Mouse (Mus musculus) embryonic facial prominence, embryonic 14.5 days (tissue): ENCODE data around the gene Pvalb. TPM values are rescaled to one million over a fixed set of nuclear protein-coding genes. Genes with fewer than 3 reads are reported as not detected.

ENCODE experiments used
- ATAC-seq: fragments of 200-750 bp; cut with Nextera tagmentation; 2 replicates; pipeline ENCODE4 v1.8.0; 2017; ENCODE audit warnings: low read depth, moderate number of reproducible peaks, moderate TSS enrichment
- DNase-seq: peaks from one replicate; pipeline ENCODE4 v3.0.0-alpha.2; 2015; ENCODE audit warnings: low spot score
- H3K27ac ChIP-seq: fragments of 300-500 bp; sonication (generic); replicated peaks from 2 replicates; pipeline ENCODE4 v1.5.1; 2014; ENCODE audit warnings: low read depth, mild to moderate bottlenecking, low read length, moderate library complexity
- H3K27me3 ChIP-seq: fragments of 300-500 bp; sonication (generic); replicated peaks from 2 replicates; pipeline ENCODE4 v1.6.1; 2014; ENCODE audit warnings: low read length; ENCODE audit not compliant: control insufficient read depth, insufficient read depth
- H3K36me3 ChIP-seq: fragments of 300-500 bp; sonication (generic); 2 replicates; pipeline ENCODE4 v1.6.1; 2014; ENCODE audit warnings: low read length, mixed read lengths; ENCODE audit not compliant: control insufficient read depth, insufficient read depth
- H3K4me1 ChIP-seq: fragments of 300-500 bp; sonication (generic); 2 replicates; pipeline ENCODE4 v1.6.1; 2014; ENCODE audit warnings: antibody characterized with exemption, low read length; ENCODE audit not compliant: control insufficient read depth, insufficient read depth
- H3K4me2 ChIP-seq: fragments of 300-500 bp; sonication (generic); 2 replicates; pipeline ENCODE4 v1.6.1; 2014; ENCODE audit warnings: low read depth, mild to moderate bottlenecking, low read length, moderate library complexity, mixed read lengths
- H3K4me3 ChIP-seq: fragments of 300-500 bp; sonication (generic); 2 replicates; pipeline ENCODE4 v1.5.1; 2014; ENCODE audit warnings: low read depth, mild to moderate bottlenecking, low read length
- H3K9ac ChIP-seq: fragments of 300-500 bp; sonication (generic); 2 replicates; pipeline ENCODE4 v1.6.1; 2014; ENCODE audit warnings: low read depth, mild to moderate bottlenecking, low read length, moderate library complexity, mixed read lengths
- H3K9me3 ChIP-seq: fragments of 300-500 bp; sonication (generic); 2 replicates; pipeline ENCODE4 v1.6.1; 2016; ENCODE audit warnings: low read length; ENCODE audit not compliant: control insufficient read depth
- WGBS: fragments of 180-500 bp; shearing (Covaris S2); extraction: QIAGEN DNeasy Blood & Tissue Kit; methylation state at CpG from one replicate; pipeline ENCODE4 v1.1.7; 2014; 5-methylcytosine and 5-hydroxymethylcytosine counted together
- polyA plus RNA-seq: library from polyadenylated mRNA; unstranded; fragments of >200 nt; fragmentation: Nextera tagmentation; extraction: Ambion mirVana; gene quantifications from 2 replicates; pipeline ENCODE4 v1.2.1, GENCODE M21; 2014

The Pvalb gene
- polyA plus RNA-seq, 1 experiment from 2014 or later = 3.4 TPM

- peak overlapping the region; percentile 78 for H3K9ac ChIP-seq
- ATAC-seq (no peak), DNase-seq (peak; percentile 6)
- H3K9me3 ChIP-seq = no peaks in the 10 kb centered on the region
- peaks cover 13% of the 10 kb centered on the region for H3K4me1 ChIP-seq
- no peaks in the 10 kb centered on the region for H3K27me3 ChIP-seq
- WGBS = 24% methylated on average over 26 of the region's 26 CpGs
- H3K4me3 ChIP-seq = peak overlapping the region; percentile 70
- no peaks in the 10 kb centered on the region for H3K36me3 ChIP-seq
- peak overlapping the region; percentile 93 for H3K4me2 ChIP-seq
- H3K27ac ChIP-seq = 0 out of 2 replicates have a peak overlapping the region, but pooled peaks have one; percentile 15
Measured at GRCm38 (mm10) chr15:78172899-78173817, 33.0 kb downstream of the Pvalb start.

DNA sequence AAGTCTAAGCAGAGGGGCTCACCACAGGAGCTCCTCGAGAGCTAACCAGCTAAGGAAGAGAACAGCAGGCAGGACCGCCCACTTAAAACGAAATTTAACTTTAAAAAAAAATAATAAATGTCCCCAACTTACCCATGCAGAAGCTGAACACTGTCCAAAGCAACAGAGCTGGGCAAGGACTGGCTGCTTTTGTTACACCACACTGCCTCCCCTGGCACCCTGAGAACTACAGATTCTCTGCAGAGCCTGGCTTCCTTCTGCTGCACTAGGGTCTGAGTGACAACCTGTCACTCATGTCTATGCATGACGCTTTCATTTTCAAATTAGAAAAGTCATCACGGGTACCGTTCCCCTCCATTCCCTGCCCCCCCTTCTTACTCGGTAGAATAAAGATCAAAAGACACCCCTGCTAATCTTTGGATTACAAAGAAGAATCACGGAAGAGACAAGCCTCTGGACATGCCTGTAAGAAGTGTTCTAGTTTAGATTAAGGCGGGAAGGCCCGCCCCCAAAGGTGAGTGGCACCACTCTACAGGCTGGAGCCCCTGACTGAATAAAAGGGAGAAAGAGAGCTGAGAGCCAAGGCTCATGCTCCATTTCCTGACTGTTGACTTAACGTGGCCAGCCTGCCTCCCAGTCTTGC, 33.8 kb downstream of the Pvalb start:
- DNase-seq (no peak), ATAC-seq (no peak)
- Histone ChIP-seq H3K4me3 (no peak overlapping the region), H3K9me3 (no peaks in the 10 kb centered on the region), H3K27me3 (no peaks in the 10 kb centered on the region), H3K36me3 (0 out of 2 replicates have a peak, but pooled peaks cover 5% of the 10 kb centered on the region), H3K27ac (no peak overlapping the region), H3K9ac (no peak overlapping the region), H3K4me2 (peak overlapping the region; percentile 93; the same call in 1 of the 2 replicates), H3K4me1 (peaks cover 13% of the 10 kb centered on the region)
- WGBS = 78% methylated on average over 11 of the region's 11 CpGs

DNA sequence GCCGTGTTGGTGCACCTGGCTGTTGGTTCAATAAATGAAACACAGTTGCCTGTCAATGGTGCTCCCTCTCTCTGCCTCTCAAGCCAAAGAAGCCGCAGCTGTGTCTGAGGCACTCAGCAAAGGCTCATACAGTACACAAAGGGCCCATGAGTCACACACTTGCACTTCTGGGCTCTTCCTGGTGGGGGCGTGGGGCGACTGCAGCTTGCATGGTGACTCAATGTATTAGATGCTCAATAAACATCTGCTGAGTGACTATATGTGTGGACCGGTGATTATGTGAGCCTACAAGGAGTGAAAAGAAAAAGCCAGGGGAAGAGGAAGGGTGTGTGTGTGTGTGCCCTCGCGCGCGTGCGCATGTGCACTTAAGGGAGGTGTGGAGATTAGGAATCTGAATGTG, 34.5 kb downstream of the Pvalb start:
- Histone ChIP-seq H3K4me2 (no peak overlapping the region), H3K36me3 (0 out of 2 replicates have a peak, but pooled peaks cover 7% of the 10 kb centered on the region), H3K9ac (no peak overlapping the region), H3K4me1 (peaks cover 13% of the 10 kb centered on the region), H3K4me3 (no peak overlapping the region), H3K9me3 (no peaks in the 10 kb centered on the region), H3K27ac (no peak overlapping the region), H3K27me3 (no peaks in the 10 kb centered on the region)
- DNase-seq (no peak), ATAC-seq (no peak)
- WGBS = 95% methylated on average over 10 of the region's 10 CpGs

- H3K4me1 ChIP-seq = peaks cover 13% of the 10 kb centered on the region
- no peak overlapping the region for H3K27ac ChIP-seq
- H3K27me3 ChIP-seq = no peaks in the 10 kb centered on the region
- H3K4me2 ChIP-seq = no peak overlapping the region
- no peaks in the 10 kb centered on the region for H3K9me3 ChIP-seq
- 0 out of 2 replicates have a peak, but pooled peaks cover 7% of the 10 kb centered on the region for H3K36me3 ChIP-seq
- no peak overlapping the region for H3K9ac ChIP-seq
- no peak for DNase-seq
- no peak for ATAC-seq
- WGBS = 90% methylated on average over 15 of the region's 15 CpGs
- no peak overlapping the region for H3K4me3 ChIP-seq
Measured at GRCm38 (mm10) chr15:78170708-78171107, 35.5 kb downstream of the Pvalb start.

- Histone ChIP-seq H3K27ac (no peak overlapping the region), H3K4me3 (no peak overlapping the region), H3K36me3 (peaks cover 13% of the 10 kb centered on the region; the same call in 1 of the 2 replicates), H3K9me3 (no peaks in the 10 kb centered on the region), H3K4me1 (peaks cover 10% of the 10 kb centered on the region), H3K9ac (no peak overlapping the region), H3K4me2 (no peak overlapping the region), H3K27me3 (no peaks in the 10 kb centered on the region)
- no peak for DNase-seq
- ATAC-seq = no peak
- WGBS = 78% methylated on average over 9 of the region's 11 CpGs
Measured at GRCm38 (mm10) chr15:78169566-78169965, 36.6 kb downstream of the Pvalb start.

GRCm38 (mm10) chr15:78165292-78165691, 40.9 kb downstream of the Pvalb start:
- DNase-seq = no peak
- no peaks in the 10 kb centered on the region for H3K27me3 ChIP-seq
- H3K4me3 ChIP-seq = no peak overlapping the region
- ATAC-seq = no peak
- no peaks in the 10 kb centered on the region for H3K9me3 ChIP-seq
- H3K9ac ChIP-seq = no peak overlapping the region
- no peak overlapping the region for H3K27ac ChIP-seq
- no peaks in the 10 kb centered on the region for H3K4me1 ChIP-seq
- 84% methylated on average over 4 of the region's 4 CpGs for WGBS
- H3K36me3 ChIP-seq = peaks cover 21% of the 10 kb centered on the region; the same call in 1 of the 2 replicates
- H3K4me2 ChIP-seq = no peak overlapping the region

GRCm38 (mm10) chr15:78164466-78164865, 41.7 kb downstream of the Pvalb start:
- no peak overlapping the region for H3K4me2 ChIP-seq
- H3K4me1 ChIP-seq = no peaks in the 10 kb centered on the region
- 75% methylated on average over 11 of the region's 11 CpGs for WGBS
- H3K36me3 ChIP-seq = peaks cover 21% of the 10 kb centered on the region; the same call in 1 of the 2 replicates
- no peaks in the 10 kb centered on the region for H3K9me3 ChIP-seq
- ATAC-seq = no peak
- DNase-seq = no peak
- H3K27ac ChIP-seq = no peak overlapping the region
- no peak overlapping the region for H3K4me3 ChIP-seq
- no peaks in the 10 kb centered on the region for H3K27me3 ChIP-seq
- H3K9ac ChIP-seq = no peak overlapping the region; the same call in 1 of the 2 replicates

GRCm38 (mm10) chr15:78161946-78162345, 44.3 kb downstream of the Pvalb start:
- Histone ChIP-seq H3K4me2 (no peak overlapping the region), H3K9ac (no peak overlapping the region), H3K4me3 (no peak overlapping the region), H3K36me3 (peaks cover 14% of the 10 kb centered on the region; the same call in 1 of the 2 replicates), H3K27me3 (no peaks in the 10 kb centered on the region), H3K9me3 (no peaks in the 10 kb centered on the region), H3K4me1 (no peaks in the 10 kb centered on the region), H3K27ac (no peak overlapping the region)
- DNase-seq = peak; percentile 27
- no peak for ATAC-seq
- WGBS = 66% methylated on average over 9 of the region's 9 CpGs
